Mouse (Mus musculus) heart, adult 2 months (tissue): ENCODE data around the gene Oas1c. TPM values are rescaled to one million over a fixed set of nuclear protein-coding genes. Genes with fewer than 3 reads are reported as not detected.

Experiments
- DNase-seq, 2 experiments: peaks; one replicate each; pipeline ENCODE4 v3.0.0; 2021
- H3K27ac ChIP-seq: fragments of 200-600 bp; 2 replicates; pipeline ENCODE4 v1.8.1; 2022
- H3K27me3 ChIP-seq: fragments of 200-500 bp; 2 replicates; pipeline ENCODE4 v1.6.1; 2012; ENCODE audit warnings: mild to moderate bottlenecking, low read length, inconsistent platforms, mixed read lengths; ENCODE audit not compliant: control insufficient read depth, insufficient read depth
- H3K36me3 ChIP-seq: fragments of 200-500 bp; 2 replicates; pipeline ENCODE4 v1.6.1; 2012; ENCODE audit warnings: low read length, inconsistent platforms; ENCODE audit not compliant: control insufficient read depth, insufficient read depth
- H3K4me1 ChIP-seq: fragments of 200-500 bp; 2 replicates; pipeline ENCODE4 v1.6.1; 2011; ENCODE audit warnings: low read length; ENCODE audit not compliant: control insufficient read depth, insufficient read depth
- H3K4me3 ChIP-seq: fragments of 200-600 bp; 2 replicates; pipeline ENCODE4 v1.8.1; 2022
- H3K79me2 ChIP-seq: fragments of 200-500 bp; replicated peaks from 2 replicates; pipeline ENCODE4 v1.6.1; 2012; ENCODE audit warnings: mild to moderate bottlenecking, inconsistent platforms, low read length, moderate library complexity, mixed read lengths; ENCODE audit not compliant: control insufficient read depth, insufficient read depth
- H3K9ac ChIP-seq: fragments of 200-500 bp; 2 replicates; pipeline ENCODE4 v1.6.1; 2012; ENCODE audit warnings: low read depth, mild to moderate bottlenecking, control low read depth, inconsistent platforms, low read length, mixed read lengths
- CTCF ChIP-seq: fragments of 200-600 bp; IDR thresholded peaks from 2 replicates; pipeline ENCODE4 v1.8.1; 2022; ENCODE audit warnings: antibody characterized with exemption, mild to moderate bottlenecking, moderate library complexity
- EP300 ChIP-seq: fragments of 200-500 bp; IDR thresholded peaks from 2 replicates; pipeline ENCODE4 v1.6.1; 2011; ENCODE audit warnings: low read depth, low read length, control low read depth; ENCODE audit not compliant: insufficient read depth
- POLR2A ChIP-seq: fragments of 200-500 bp; IDR thresholded peaks from 2 replicates; pipeline ENCODE4 v1.6.1; 2011; ENCODE audit warnings: mild to moderate bottlenecking, low read depth, low read length, control low read depth; ENCODE audit not compliant: insufficient read depth
- whole genome bisulfite sequencing: fragments of 180-500 bp; shearing (Covaris S2); methylation state at CpG from one replicate; pipeline ENCODE4 v1.1.7; 2018; 5-methylcytosine and 5-hydroxymethylcytosine counted together
- intact Hi-C: fragments of 180-260 bp; cut with DNase I; formaldehyde crosslinking; loops from one replicate; pipeline ENCODE4 v1.15.1; 2025
- polyA plus RNA-seq: library from polyadenylated mRNA; depleted of rRNA; stranded (reverse); fragments of >200 nt; gene quantifications from 2 replicates; pipeline ENCODE4 v1.2.3, GENCODE M21; 2012
- total RNA-seq, 2 experiments: library from RNA; stranded (reverse); gene quantifications; 2 replicates each; pipeline ENCODE4 v1.2.3; 2021

Oas1c gene
- total and polyA plus RNA-seq, 3 experiments: 0.26 to 1.3 (median 0.36) TPM

DNA sequence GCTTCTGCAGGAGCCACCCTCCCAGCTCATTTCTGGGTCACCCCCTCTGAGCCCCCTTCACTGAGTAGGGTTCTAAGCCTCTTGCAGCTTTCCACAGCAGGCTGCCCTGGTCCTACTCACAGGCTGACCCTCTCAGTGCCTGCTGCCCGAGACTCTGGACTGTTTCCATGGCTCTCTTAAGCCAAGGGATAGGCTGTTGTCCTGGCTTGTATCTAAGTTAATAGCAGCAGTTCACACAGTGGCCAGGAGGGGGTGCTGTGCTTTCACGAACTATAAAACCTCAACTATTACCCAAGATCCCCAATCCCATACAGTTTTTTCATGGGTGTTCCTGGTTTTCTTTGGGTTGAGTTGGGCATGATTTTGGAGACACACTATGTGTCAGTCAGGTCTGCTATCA lies 19.3 kb downstream of the Oas1c start:
- H3K79me2 ChIP-seq: no peaks in the 10 kb centered on the region
- 13% methylated on average over 2 of the region's 2 CpGs for WGBS
- no peaks in the 10 kb centered on the region for H3K27me3 ChIP-seq
- TF ChIP-seq POLR2A: no peak
- TF ChIP-seq EP300: no peak
- TF ChIP-seq CTCF: peak; percentile 84
- DNase-seq: peak in 1 of 2 experiments; percentile 51
- no peaks in the 10 kb centered on the region for H3K4me1 ChIP-seq
- no peak overlapping the region for H3K9ac ChIP-seq
- no peak overlapping the region for H3K27ac ChIP-seq
- no peaks in the 10 kb centered on the region for H3K36me3 ChIP-seq
- H3K4me3 ChIP-seq: no peak overlapping the region
- intact Hi-C loops: loop anchor here (10.0 kb wide), 1 partner anchor 132 kb away; no protein-coding TSS in a partner anchor

DNA sequence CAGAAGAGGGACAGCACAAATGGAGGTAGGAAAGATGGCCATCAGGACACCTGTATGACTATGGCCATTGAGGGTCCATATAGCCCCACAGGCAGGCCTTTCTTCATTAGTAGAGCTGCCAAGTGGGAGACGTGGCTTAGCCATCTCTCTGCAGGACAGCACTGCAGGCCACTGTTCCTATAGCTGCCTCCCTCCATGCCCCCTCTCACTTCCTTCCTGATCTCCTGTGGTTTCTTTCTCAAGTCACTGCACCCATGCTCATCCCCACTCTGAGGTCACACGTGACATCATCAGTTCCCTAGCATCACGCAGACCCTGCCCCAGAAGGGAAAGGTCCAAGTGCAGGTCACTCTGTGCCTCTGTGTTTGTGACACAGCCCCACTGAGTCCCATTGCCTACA lies 25.3 kb downstream of the Oas1c start:
- Histone ChIP-seq H3K27ac (no peak overlapping the region), H3K79me2 (no peaks in the 10 kb centered on the region), H3K36me3 (no peaks in the 10 kb centered on the region), H3K4me3 (no peak overlapping the region), H3K4me1 (no peaks in the 10 kb centered on the region), H3K27me3 (no peaks in the 10 kb centered on the region), H3K9ac (no peak overlapping the region)
- no peak for TF ChIP-seq CTCF
- TF ChIP-seq EP300: no peak
- no peak for TF ChIP-seq POLR2A
- 62% methylated on average over 3 of the region's 3 CpGs for WGBS
- DNase-seq: no peak
- intact Hi-C loops: no loop called here

DNA sequence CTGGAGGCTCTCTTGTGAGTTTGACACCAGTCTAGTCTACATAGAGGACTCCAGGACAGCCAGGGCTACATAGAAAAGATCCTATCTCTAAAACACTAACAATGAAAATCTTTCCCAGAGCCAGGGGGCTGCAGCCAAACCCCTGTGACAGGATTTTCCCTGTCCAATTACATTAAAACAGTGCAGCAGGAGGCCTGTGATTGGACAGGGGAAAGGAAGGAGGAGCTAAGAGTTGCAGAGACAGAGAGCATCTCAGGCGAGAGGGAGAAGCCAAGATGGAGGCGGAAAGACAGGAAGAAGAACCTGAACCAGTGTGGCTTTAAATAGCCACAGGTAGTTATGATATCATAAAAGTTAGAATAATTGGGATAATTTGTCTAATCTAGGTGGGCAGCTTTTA lies 29.9 kb downstream of the Oas1c start:
- Histone ChIP-seq H3K27ac (no peak overlapping the region), H3K4me1 (peaks cover 5% of the 10 kb centered on the region), H3K9ac (no peak overlapping the region), H3K4me3 (no peak overlapping the region), H3K27me3 (no peaks in the 10 kb centered on the region), H3K79me2 (no peaks in the 10 kb centered on the region), H3K36me3 (no peaks in the 10 kb centered on the region)
- no peak for TF ChIP-seq POLR2A
- no peak for TF ChIP-seq EP300
- TF ChIP-seq CTCF: no peak
- intact Hi-C loops: no loop called here
- WGBS: 67% methylated on average over 2 of the region's 2 CpGs
- no peak for DNase-seq

DNA sequence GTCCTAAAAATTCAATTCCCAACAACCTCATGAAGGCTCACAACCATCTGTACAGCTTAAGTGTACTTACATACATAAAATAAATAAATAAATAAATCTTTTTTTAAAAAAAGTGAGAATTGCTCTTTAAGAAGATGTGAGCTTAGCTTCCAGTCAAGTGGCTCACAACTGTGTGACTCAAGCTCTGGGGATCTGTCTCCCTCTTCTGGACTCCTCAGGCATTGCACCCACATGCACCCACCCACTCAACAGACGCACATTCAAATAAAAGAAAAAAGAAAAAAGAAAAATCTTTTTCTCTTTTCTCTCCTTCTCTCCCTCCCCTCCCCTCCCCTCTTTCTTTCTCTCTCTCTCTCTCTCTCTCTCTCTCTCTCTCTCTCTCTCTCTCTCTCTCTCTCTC lies 30.7 kb downstream of the Oas1c start:
- WGBS: 85% methylated on average over 1 of the region's 1 CpGs
- H3K27me3 ChIP-seq: no peaks in the 10 kb centered on the region
- no peak overlapping the region for H3K4me3 ChIP-seq
- H3K27ac ChIP-seq: no peak overlapping the region
- DNase-seq: no peak
- no peak overlapping the region for H3K9ac ChIP-seq
- no peaks in the 10 kb centered on the region for H3K79me2 ChIP-seq
- TF ChIP-seq EP300 (no peak), POLR2A (no peak), CTCF (peak; percentile 24; the same call in 1 of the 2 replicates)
- H3K36me3 ChIP-seq: no peaks in the 10 kb centered on the region
- intact Hi-C loops: no loop called here
- peaks cover 5% of the 10 kb centered on the region for H3K4me1 ChIP-seq

DNA sequence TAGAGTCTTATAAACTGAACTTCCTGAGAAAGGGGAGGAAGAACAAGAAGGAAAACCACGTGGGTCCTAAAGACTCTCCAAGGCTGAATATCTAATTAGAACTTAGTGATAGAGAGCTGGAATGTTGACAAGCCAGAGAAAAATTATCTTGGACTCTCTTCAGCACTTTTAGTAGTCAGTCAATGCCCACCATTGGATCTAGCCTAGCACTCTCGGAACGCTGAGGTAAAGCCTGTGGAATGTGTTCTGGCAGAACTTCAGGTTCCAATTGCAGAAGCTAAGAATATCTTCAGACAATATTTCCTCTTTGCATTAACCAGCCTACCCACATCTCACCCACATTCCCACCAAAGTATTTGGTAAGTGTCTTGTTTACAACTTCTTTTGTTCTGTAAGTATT lies 32.4 kb downstream of the Oas1c start:
- Histone ChIP-seq H3K79me2 (no peaks in the 10 kb centered on the region), H3K27ac (no peak overlapping the region), H3K4me3 (no peak overlapping the region), H3K4me1 (peaks cover 5% of the 10 kb centered on the region), H3K27me3 (no peaks in the 10 kb centered on the region), H3K36me3 (no peaks in the 10 kb centered on the region), H3K9ac (no peak overlapping the region)
- intact Hi-C loops: no loop called here
- no peak for DNase-seq
- 2% methylated on average over 3 of the region's 3 CpGs for WGBS
- TF ChIP-seq EP300 (no peak), POLR2A (no peak), CTCF (no peak)

DNA sequence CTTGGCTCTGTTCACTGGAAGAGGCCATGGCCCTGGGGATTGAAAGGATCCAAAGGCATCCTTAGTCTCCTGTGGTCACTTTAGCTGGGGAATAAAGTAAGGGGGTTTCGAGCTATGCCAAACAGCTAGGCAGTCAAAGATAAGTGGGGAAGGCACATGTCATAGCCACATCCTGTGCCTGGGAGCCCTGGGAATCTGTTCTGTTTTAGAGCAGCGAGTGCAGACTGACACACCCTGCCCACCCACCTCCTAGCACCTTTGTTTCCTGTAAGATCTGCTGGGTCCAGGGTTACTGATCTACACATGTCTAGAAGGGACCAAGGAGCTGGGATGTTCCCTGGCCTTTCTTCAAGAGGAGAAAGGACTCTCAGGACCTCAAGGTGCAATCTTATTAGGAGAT lies 33.4 kb downstream of the Oas1c start:
- H3K4me3 ChIP-seq: no peak overlapping the region
- H3K27ac ChIP-seq: no peak overlapping the region
- DNase-seq: no peak
- H3K36me3 ChIP-seq: no peaks in the 10 kb centered on the region
- TF ChIP-seq POLR2A (no peak), CTCF (no peak), EP300 (no peak)
- H3K79me2 ChIP-seq: no peaks in the 10 kb centered on the region
- intact Hi-C loops: no loop called here
- H3K27me3 ChIP-seq: no peaks in the 10 kb centered on the region
- no peak overlapping the region for H3K9ac ChIP-seq
- peaks cover 5% of the 10 kb centered on the region for H3K4me1 ChIP-seq
- WGBS: 42% methylated on average over 2 of the region's 2 CpGs
